Mouse (Mus musculus): ENCODE results near the gene Actl6a. TPM values are rescaled to one million over a fixed set of nuclear protein-coding genes. Genes with fewer than 3 reads are reported as not detected.
"Not testable (repeated sequence)": the region's sequence is repeated elsewhere in the genome, so short reads cannot be mapped to it uniquely, and the experiment has no call there.

The Actl6a gene
- total RNA-seq (2022), result 10 to 100 TPM; 17.3 to 26.9 (median 20.3) TPM

DNA sequence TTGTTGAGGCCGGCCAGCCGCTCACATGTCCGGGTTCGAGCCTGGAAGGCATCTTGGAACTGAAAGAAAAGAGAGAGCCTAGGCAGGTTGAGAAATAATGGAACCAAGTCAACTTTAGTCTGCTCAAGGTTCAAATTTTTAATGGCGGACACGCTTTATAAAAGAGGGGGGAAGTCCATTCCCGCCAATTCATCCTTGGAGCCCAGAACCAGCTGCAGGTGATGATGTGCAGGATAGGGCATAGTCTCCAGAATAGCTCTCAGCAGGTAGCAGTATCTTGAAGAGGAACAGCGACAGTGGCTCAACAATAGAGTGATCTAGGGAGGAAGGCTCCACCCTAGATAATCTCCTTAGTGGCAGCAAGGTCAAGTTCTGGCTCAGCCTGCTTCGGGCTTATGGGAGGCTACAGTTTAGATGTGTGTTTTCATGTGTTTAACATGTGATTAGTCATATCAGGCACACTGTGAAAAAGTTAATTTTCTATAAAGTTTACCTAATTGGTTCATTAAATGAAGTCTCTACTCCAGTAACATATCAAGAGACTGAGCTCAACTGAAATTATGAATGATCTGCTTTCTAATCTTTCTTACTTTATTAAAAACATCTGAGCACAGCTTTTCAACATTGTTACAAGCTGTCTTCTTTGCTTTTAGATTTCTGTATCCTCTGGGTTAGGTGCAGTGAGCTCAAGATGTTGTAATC, at the start of gene Actl6a:
Actl6a (plus strand) TSS at position 652 of the 702 bp plus-strand sequence.
- DNase-seq (ENCODE audit: low spot score), result not testable (repeated sequence)

GRCm38 (mm10) chr3:32656398-32656994, 49.6 kb upstream of the Actl6a start:
- DNase-seq (ENCODE audit: low spot score), result no peak

DNA sequence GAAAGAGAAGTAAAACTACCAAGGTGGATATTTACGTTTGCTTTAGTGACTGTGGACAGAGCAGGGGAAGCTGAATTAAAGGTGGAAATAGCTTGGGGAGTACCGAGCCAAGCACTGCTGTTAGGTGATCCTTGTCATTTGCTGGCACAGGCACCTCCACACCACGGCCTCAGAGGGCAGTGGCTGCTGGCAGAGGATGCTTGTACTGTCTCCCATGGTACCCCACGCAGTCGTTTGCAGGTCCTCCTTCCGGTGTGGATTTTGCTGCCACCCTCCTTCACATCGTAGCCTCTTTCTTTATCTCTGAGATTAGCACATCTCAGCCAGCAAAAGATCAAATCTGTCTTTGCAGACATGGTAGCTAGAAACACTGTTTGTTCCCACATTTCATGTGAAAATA, 47.7 kb upstream of the Actl6a start:
- no peak for DNase-seq (ENCODE audit: low spot score)

DNA sequence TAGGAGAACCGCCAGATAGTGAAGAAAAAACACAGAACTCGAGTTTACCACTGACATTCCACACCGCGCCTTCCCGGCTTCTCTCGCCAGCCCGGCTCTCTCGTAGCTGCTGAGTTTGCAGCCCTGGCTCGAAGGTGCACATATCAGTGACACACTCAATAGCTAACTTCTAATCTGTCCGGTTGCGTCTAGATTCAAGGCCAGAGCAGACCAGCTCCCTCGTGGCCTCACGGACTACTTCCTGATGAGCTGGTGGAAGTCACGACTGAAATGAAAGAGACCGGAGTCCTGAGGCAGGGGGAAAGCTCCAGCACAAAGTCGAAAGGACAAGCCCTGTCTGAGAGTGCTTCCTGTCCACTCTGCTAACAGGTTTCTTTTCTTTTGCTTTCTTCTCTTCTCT, 47.3 kb upstream of the Actl6a start:
- DNase-seq (ENCODE audit: low spot score), result no peak

- DNase-seq (ENCODE audit: low spot score), result no peak
These were observed 46.6 kb upstream of the Actl6a start for GRCm38 (mm10) chr3:32659506-32659905.

- no peak for DNase-seq (ENCODE audit: low spot score)
These were observed 45.8 kb upstream of the Actl6a start for GRCm38 (mm10) chr3:32660276-32660675.

GRCm38 (mm10) chr3:32660831-32661555, 45.1 kb upstream of the Actl6a start:
- DNase-seq (ENCODE audit: low spot score), result no peak

GRCm38 (mm10) chr3:32661556-32661930, 44.6 kb upstream of the Actl6a start:
- DNase-seq (ENCODE audit: low spot score), result no peak

- peak; percentile 48 for DNase-seq (ENCODE audit: low spot score)
These were observed 37.7 kb upstream of the Actl6a start for GRCm38 (mm10) chr3:32668256-32668959.

- DNase-seq (ENCODE audit: low spot score), result peak; percentile 68
These were observed 36.9 kb upstream of the Actl6a start for GRCm38 (mm10) chr3:32669211-32669610.

GRCm38 (mm10) chr3:32670196-32670595, 35.9 kb upstream of the Actl6a start:
- DNase-seq (ENCODE audit: low spot score), result no peak

DNA sequence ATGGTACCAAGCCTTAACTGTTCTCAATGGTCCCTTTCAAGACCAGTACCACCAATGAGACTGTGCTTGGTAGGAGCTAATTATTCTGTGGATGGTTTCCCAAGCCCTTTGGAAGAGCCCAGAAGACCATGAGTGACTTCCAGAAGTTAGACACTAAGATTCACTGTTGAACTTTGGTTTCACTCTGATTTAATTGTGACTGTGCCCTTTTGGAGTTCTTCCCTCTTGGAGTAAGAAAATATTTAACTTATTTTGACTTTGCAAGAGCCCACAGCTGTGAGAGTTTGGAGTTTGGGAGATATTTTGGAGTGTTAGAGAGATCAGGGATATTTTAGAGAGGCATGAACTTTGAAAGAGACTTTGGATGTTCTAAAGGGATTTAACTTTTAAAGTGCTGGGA, 32.9 kb upstream of the Actl6a start:
- no peak for DNase-seq (ENCODE audit: low spot score)

- no peak for DNase-seq (ENCODE audit: low spot score)
These were observed 29.7 kb upstream of the Actl6a start for GRCm38 (mm10) chr3:32676393-32676792.

DNA sequence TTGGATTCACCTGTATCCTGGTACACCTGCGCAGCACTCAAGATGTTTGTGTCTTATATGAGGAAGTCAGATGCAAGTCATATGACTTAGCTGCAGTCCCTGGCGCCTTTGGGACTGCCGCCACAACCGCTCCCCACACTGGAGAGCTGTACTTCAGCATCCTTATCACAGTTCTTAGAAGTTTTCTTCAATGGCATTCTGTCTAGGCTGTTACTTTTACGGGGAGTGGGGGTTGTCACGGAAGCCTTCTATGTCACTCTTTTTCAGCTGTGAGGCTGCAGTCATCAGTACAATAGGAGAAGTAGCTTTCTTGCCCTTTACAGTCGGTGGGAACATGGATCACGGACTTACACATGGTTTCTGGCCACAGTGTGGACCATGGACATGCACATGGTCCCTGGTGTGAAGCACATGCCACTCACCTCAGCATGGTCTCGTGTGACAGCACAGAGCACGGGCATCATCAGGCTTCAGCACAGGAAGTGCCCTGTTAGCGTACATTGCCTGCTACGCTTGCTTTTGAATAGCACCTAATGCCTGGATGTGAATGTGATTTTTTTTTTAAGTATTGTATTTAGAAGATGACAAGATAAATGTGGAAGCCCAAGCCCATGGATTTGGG, 23.1 kb upstream of the Actl6a start:
- DNase-seq (ENCODE audit: low spot score), result no peak

- DNase-seq (ENCODE audit: low spot score), result peak; percentile 21
These were observed 21.5 kb upstream of the Actl6a start for GRCm38 (mm10) chr3:32684631-32685030.

DNA sequence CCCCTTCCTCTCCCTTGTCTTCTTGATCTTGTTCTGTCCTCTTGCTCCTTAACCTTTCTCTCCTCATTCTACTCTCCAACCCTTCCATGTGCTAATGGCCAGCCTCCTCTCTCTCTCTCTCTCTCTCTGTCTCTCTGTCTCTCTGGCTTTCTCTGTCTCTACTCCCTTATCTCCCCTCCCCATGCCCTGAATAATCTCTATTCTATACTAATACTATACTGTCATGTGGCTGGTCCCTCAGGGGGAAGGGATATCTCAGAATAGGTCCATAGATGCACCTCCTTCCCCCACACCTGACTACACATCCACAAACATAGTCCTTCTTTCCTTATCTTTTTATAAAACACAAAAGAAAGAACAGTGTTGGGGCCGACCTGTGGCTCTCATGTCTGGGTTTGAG, 19.6 kb upstream of the Actl6a start:
- no peak for DNase-seq (ENCODE audit: low spot score)

- no peak for DNase-seq (ENCODE audit: low spot score)
These were observed 18.9 kb upstream of the Actl6a start for GRCm38 (mm10) chr3:32687156-32687555.

GRCm38 (mm10) chr3:32689567-32689999, 16.5 kb upstream of the Actl6a start:
- DNase-seq (ENCODE audit: low spot score), result no peak

DNA sequence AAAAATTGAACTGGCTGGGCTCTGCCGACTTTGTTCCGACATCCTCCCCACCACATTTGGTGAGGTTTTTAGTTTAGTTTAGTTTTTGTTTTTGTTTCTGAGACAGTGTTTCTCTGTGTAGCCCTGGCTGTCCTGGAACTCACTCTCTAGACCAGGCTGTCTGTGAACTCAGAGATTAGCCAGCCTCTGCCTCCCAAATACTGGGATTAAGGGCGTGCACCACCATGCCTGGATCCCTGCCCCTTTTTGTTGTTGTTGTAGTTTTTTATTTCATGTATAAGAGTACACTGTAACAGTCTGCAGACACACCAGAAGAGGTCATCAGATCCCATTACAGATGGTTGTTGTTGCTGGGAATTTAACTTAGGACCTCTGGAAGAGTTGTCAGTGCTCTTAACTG, 16.1 kb upstream of the Actl6a start:
- DNase-seq (ENCODE audit: low spot score), result no peak

- no peak for DNase-seq (ENCODE audit: low spot score)
These were observed 15.2 kb upstream of the Actl6a start for GRCm38 (mm10) chr3:32690901-32691300.

GRCm38 (mm10) chr3:32691841-32692240, 14.3 kb upstream of the Actl6a start:
- DNase-seq (ENCODE audit: low spot score), result no peak

GRCm38 (mm10) chr3:32694211-32694610, 11.9 kb upstream of the Actl6a start:
- DNase-seq (ENCODE audit: low spot score), result no peak
